Mouse (Mus musculus) Muller cell, postnatal 12 days (primary cell): ENCODE results near the gene Prokr1.
A peak's percentile ranks its signal among the peaks of the same experiment; 100 is the strongest.
"Not testable (repeated sequence)": the region's sequence is repeated elsewhere in the genome, so short reads cannot be mapped to it uniquely, and the experiment has no call there.

Experiments
- DNase-seq: peaks from one replicate; pipeline ENCODE4 v3.0.0-alpha.2; 2015; ENCODE audit errors: inconsistent ontology term

The Prokr1 gene

DNA sequence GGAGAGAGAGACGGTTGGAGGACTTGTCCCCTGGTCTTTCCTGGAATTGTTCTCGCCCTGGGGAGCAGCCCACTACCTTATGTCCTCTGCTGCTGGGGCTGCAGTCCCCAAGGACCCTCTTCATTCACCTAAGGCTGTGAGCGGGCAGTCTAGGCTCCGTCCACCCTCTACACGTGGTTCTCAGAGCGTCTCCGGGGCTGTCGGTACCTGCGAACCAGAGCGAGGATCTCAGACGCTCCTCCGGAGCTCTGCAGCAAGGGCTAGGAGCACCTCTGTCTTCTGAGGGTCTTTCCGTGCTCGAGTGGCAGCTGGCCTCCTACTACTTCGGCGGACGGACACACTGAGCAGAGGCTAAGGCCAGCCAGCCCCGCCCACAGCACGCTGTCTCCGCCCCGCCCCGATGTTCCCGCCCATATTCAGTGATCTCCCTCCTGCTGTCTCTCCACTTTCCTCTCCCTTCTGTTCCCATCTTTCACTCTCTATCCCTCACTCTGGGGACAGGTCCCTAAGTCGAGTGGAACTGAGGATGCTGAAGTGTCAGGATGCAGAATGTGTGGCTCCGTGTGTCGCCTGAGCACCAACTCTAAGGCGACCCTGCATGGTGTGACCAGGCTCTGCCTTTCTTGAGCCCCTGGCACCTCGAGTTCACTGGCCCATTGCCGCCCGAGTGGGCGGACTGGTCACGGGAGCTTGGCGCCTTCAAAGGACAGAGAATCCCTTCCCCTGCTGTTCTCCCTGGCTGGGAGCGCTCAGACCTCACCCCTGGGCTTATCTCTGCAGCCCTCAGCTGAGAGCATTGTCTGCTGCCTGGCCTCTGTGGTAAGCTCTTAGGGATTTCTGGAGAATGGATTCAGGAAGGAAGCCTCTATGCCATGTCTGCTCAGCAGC, at the start of gene Prokr1:
Prokr1 (minus strand) TSS at position 350 of the 888 bp plus-strand sequence.
- peak; percentile 63 for DNase-seq

GRCm38 (mm10) chr6:87638134-87638660, 47.7 kb upstream of the Prokr1 start:
- no peak for DNase-seq

GRCm38 (mm10) chr6:87632176-87632575, 41.6 kb upstream of the Prokr1 start:
- DNase-seq: no peak

GRCm38 (mm10) chr6:87628936-87629335, 38.4 kb upstream of the Prokr1 start:
- DNase-seq: not testable (repeated sequence)

DNA sequence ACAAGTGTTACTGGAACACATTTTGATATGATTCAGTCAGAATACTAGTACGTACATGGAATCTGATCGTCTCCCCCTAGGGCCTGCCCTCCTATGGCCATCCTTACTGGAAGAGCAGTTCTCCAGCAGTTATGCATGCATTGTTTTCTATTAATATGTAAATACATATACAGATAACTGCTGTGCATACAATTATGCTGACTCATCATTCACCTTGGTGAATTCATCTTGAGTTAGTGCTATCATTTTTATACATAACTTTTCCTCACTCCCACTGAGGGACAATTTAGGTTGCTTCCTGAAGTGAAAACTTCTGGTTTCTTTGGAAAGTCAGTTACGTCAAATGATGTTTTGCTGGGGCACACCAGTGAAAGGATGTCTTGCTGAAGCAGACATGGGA, 32.6 kb upstream of the Prokr1 start:
- no peak for DNase-seq

DNA sequence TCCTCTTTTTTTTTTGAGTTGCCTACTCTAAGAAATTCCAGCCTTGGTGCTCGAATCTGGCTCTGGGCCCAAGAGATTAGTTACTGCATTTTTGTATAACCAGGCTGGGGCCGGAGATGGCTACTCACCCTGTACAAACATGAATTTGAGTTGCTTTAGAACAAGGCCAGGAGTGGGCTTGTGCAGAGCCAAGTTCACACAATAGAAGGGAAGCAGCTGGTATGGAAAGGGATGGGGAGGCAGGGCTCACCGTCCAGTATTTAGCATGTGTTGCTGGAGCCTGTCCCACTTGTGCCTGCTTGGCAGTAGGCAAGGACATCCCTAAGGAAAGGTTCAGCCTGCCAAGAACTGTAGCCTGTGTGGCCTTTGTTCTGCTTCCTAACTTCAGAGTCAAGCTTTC, 30.7 kb upstream of the Prokr1 start:
- DNase-seq: peak; percentile 81

- DNase-seq: no peak
Measured at GRCm38 (mm10) chr6:87618021-87618420, 27.5 kb upstream of the Prokr1 start.

- peak; percentile 70 for DNase-seq
Measured at GRCm38 (mm10) chr6:87615696-87616083, 25.1 kb upstream of the Prokr1 start.

DNA sequence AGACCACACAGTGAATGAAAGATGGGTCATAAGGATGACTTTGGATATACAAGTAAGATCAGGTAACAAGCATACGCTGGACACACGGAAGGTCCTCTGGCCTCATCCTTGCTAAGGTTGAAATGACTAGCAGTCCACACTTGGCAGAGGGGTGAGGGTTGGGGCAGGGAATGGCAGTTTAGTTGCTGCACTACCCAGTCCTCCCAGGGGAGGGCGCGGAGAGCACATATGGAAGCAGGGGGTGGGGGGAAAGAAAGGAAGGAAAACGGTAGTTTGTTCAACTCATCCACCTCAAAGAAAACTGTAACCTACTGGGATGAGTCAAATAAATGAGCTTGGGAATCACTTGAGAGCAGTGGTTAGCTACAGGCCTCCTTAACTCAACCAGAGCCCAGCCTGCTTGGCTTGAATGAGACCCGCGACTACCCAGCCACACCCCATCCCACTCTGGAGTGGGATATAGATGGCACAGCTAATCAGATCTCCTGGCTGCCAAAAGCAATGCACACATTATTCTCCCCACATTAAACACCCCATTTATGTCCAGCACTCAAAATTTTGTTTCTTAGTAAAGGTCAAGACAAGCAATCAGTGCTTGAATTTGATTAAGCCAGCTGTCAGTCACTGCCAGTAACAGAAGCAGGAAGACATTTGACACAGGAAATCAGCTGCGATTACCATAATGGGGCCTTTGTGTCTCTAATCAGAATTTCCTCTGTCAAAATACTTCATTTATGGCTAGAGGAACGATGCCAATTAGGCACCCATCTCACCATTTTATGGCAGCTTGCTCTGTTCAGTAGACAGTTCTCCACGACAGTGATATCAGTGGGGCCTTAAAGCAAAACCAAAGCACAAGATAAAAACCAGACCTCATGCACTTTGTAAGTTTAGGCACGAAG, 24.5 kb upstream of the Prokr1 start:
- DNase-seq: peak; percentile 68

GRCm38 (mm10) chr6:87599825-87600224, 9.3 kb upstream of the Prokr1 start:
- DNase-seq: peak; percentile 77

GRCm38 (mm10) chr6:87597116-87597833, 6.7 kb upstream of the Prokr1 start:
- DNase-seq: peak; percentile 70

DNA sequence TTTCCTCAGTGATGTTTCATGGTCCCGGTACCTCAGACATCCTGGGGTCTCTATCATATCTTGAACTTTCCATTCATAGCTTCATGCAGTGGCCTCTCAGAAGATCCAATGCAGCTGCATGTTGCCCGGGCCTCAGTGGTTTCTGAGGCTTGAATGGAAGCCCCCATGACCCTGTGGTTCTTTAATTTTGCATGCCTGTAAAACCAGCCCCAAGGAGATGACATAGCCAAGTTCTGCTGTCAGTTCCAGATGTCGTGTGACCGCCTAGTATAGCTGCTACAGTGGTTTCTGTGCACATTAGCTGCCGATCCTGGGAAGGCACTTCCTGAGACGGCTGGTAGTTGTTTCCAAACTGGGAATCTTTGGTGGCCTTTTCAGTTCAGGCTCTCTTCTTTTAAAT, 3.6 kb upstream of the Prokr1 start:
- DNase-seq: no peak

GRCm38 (mm10) chr6:87589718-87590393, 687 bp downstream of the Prokr1 start:
- DNase-seq: no peak

GRCm38 (mm10) chr6:87583991-87584390, 6.6 kb downstream of the Prokr1 start:
- DNase-seq: no peak

DNA sequence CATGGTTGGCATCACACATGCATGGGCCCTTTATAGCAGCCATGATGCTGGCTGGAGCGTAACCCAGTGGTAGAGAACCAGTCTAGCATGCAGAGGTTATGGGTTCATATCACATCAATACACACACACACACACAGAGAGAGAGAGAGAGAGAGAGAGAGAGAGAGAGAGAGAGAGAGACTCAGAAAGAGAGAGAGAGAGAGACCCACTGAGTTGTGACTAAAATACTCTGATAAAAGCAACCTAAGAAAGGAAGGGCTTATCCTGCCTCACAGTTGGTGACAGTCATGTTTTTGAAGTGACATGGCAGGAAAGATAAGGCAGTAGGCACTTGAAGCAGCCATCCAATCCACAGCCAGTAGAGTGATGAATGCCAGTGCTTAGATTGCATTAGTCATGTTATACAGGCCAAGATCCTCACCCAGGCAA, 7.3 kb downstream of the Prokr1 start:
- DNase-seq: no peak

- peak; percentile 77 for DNase-seq
Measured at GRCm38 (mm10) chr6:87582456-87582855, 8.1 kb downstream of the Prokr1 start.

- DNase-seq: no peak
Measured at GRCm38 (mm10) chr6:87581581-87581980, 9.0 kb downstream of the Prokr1 start.

GRCm38 (mm10) chr6:87581071-87581470, 9.5 kb downstream of the Prokr1 start:
- DNase-seq: no peak

- peak; percentile 16 for DNase-seq
Measured at GRCm38 (mm10) chr6:87578247-87578646, 12.3 kb downstream of the Prokr1 start.

DNA sequence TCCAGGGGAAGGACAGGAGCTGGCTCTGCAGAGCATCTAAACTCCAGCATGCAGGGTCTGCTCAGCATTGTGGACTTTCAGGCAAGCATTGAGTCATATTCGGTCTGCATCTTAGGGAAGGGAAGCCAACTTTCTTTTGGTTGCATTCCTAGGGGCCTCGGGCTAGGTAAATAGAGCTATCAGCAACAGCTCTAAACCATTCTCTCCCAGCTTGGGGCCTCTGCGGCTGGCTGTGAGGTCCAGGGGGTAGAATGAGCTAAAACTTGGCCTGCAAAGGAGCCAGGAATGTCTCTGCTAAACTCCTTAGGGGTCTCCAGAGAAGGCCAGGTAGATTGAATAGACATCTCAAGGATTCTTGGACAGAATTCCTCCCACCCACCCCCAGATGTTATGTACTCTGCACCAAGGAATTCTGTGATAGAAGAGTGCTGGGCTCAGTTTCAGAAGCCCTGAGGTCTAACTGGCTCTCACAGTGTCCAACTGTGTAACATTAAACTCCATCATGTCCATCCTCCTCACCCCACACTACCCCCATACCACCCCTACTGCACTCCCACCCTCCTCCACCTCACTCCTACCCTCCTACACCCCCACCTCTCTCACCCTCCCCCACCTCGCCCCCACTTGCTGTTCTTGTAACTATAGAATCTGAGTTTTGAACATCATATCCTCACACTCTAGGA, 13.8 kb downstream of the Prokr1 start:
- DNase-seq: no peak
